Mouse (Mus musculus) kidney, adult 18-20 months (tissue): ENCODE measurements around the gene Rps10.
A peak's percentile ranks its signal among the peaks of the same experiment; 100 is the strongest.

Experiments
- DNase-seq: peaks from one replicate; pipeline ENCODE4 v3.0.0; 2021

Gene Rps10

DNA sequence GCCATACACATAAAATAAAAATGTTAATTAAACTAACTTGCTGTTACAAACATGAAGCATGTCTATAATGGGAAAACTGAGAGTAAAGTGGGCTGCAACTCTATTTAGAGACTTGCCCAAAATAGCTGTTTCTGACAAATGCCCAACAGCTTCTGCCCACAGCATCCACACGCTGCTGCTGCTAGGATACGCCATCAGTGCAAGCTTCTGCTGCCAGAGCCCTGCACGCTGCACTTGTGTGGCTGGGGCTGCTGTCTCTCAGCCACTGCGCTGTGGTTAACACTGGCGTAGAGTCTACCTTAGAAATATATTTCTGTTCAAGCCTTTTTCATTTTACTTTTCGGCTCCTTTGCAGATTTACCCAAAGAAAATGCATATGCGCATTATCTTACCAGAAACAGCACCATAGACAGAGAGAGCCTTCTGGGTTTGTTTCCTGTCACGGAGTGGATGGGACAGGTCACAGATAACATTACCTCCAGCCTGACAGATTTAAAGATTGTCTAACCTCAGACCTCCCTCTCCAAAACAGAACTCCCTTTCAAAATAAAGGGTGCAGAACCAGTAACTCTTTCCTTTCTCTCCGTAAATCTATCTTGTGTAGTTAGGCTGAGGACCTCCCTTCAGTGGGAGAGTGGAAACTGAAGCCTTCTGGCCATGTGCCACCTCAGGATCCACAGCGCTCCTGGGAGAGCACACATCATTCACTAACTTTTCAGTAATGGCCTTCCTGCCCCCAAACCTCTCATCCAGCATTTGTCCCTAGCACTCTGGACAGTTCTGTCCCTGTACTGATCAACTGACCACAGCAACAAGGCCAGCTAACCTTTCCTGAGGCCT lies 25.6 kb downstream of the Rps10 start:
- DNase-seq: no peak

DNA sequence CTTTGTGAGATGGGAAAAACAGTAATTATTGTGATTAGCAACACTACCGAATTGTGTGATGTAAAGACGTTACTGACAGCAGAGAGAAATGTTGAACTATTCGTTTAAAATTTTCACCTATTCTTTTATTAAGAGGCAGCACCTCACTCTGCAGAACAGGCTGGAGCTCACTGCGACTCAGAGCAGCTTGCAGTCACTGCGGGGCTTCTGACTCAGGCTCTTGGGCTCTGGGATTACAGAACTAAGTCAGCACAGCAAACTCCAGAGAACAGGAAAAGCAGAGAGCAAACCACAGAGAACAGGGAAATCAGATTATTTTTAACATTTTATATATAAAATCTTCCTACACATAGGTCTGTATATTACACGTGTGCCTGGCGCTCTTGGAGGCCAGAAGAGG lies 26.9 kb downstream of the Rps10 start:
- DNase-seq: no peak

DNA sequence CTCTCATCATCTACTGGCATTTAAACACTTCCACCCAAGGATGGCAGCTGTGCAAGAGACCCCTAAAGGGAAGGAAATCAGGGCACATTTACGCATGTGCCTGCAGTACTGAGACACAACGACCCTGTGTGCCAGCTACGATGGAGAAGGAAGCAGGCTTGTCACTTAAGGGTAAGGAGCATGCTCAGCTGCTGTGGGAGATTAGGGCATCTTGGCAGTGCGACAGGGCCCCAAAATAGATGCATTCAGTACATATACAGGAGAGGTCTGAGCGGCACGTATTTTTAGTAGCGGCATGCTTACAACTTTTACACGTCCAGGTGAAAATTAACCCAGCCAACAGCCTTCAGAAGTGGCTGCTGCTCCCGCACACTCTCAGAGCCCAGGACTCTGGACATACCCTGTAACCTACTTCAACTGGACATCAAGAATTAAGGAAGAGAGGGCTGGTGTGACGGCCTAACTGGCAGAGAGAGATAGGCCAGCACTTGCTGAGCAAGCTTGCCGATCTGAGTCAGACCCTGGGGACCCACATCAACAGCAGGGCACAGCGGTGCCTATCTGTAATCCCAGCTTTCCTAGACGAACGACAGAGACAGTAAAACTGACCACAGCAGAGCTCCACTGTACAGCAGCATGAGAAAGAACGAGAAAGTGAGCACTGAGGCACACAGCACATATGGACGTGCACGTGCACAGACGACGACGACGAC lies 32.8 kb downstream of the Rps10 start:
- DNase-seq: no peak

DNA sequence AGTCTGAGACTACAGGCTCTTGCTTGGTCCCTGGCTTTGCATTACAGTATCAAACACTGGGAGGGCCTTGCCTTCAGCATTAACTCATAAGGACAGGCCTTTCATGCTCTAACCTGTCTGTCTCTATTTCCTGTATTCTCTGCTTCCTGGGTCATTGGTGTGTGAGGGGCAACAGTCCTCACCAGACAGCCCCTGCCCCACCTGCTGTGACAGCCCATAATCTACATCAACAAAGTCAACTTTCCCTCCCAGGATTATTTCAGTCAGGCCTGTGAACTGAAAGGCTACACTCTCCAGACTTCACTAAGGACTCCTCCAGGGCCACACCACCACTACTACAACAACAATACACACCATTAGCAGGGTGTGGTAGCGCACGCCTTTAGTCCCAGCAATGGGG lies 33.4 kb downstream of the Rps10 start:
- DNase-seq: no peak

DNA sequence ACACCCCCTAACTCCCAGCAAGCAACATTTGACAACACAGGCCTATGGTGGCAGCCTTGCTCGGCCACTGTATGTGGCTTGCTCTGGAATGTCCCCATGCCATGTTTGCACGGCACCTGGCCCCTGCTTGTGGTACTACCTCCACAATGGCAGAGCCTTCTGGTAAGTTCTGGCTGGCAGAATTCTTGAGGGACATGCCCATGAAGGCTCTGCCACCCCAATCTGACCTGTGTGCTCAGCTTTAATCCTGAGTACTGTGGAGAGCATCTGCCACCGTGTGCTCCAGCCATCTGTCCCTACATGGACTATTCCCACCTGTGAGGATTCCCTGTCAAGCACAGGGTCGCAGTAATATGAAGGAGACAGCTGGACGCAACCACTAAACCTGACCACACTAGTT lies 35.6 kb downstream of the Rps10 start:
- DNase-seq: no peak

DNA sequence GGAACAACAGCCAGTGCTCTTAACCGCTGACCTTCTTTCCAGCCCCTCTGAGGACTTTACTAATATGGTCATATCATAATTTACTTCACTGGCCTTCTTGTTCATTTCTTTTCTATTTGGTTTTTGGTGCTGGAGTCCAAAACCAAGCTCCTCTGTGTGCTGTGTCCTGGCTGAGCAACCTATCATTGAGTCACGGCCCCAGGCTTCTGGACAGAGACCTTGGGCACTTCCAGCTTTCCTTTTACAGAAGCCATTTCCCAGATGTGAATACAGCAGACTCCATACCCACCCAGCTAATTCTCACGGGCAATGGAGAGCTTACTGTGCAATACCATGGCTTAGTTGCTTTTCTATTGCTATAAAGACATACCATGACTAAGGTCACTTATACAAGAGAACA lies 36.2 kb downstream of the Rps10 start:
- DNase-seq: no peak

DNA sequence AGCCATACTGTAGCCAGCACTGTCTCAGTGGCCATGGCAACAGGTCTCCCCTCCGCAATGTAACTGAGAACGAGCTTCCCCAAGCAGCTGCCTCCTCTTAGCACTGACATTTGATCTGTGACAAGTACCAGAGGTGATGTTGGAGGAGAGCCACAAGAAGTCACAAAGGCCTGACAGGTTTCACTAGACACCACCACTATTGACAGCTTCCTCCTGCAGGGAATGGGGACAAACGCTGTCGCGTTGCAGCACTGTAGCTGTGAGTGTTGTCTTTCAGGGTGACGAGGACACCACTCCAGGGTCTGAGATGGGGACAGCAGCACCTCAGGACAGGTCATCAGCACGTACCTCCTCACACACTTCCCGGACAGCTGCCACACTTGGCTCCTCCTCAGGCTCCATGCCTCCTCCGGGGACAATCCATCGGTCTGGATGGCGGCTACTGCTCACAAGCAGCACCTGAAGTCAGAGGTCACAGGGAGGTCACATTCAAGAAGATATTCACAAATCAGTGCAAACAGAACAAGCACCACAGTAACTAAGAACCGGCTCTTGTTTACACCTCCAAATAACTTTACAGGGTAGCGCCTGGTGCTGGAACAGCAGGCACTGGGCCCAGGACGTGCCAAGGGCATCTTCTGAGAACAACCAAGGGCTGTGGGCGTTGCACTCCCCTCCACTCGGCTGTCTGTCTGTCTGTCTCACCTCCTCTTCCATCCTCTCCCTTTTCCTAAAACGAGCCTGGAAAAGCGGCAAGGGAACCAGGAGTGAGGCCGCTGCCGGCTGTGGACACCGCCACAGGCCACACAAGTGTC lies 39.9 kb downstream of the Rps10 start:
- DNase-seq: no peak

DNA sequence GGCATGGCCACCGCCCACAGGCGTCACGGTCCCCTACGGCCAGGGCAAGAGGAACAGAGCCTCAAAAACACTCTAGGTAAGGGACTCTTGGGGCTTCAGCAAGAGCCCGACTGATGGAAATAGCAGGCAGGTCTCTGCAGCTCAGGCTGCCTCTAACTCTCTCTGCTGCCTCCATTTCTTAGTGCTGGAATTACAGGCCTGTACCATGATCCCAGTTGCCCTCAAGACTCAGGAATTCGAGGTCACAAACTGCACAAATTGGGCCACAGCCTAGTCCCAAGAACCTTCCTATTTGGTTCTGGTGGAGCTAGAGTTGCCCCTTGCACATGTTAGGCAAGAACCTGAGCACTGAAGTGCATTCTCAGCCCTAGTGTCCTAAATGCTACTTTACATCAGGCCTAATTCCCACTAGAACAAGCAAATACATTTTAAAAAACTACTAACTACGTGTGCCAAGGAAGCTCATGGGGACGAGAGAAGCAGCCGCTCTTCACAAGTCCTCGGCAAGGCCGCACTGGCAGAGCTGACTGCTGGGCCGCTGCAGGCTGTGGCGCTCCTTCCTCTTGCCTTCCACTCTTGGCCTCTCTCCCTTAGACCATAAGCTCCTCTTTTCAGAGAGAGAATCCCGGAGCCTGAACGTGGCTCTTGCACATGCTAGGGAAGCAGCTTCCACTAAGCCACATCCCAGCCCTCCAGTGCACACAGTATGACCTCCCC lies 40.7 kb downstream of the Rps10 start:
- no peak for DNase-seq

DNA sequence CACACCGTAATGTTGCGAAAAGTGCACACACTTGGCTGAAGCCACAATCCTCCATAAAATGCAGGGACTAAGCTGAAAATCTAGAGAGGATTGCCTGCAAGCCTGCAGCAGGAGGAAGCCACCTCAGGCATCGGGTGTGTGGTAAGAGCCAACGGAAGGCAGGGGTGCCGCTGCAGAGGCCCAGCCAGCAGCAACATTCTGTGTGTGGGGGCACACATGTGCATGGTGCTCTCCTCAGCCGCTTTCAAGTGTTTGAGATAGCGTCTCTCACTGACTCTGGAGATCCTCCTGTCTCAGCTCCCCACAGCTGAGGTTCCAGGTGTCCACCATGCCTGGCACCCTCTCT lies 43.9 kb downstream of the Rps10 start:
- no peak for DNase-seq

DNA sequence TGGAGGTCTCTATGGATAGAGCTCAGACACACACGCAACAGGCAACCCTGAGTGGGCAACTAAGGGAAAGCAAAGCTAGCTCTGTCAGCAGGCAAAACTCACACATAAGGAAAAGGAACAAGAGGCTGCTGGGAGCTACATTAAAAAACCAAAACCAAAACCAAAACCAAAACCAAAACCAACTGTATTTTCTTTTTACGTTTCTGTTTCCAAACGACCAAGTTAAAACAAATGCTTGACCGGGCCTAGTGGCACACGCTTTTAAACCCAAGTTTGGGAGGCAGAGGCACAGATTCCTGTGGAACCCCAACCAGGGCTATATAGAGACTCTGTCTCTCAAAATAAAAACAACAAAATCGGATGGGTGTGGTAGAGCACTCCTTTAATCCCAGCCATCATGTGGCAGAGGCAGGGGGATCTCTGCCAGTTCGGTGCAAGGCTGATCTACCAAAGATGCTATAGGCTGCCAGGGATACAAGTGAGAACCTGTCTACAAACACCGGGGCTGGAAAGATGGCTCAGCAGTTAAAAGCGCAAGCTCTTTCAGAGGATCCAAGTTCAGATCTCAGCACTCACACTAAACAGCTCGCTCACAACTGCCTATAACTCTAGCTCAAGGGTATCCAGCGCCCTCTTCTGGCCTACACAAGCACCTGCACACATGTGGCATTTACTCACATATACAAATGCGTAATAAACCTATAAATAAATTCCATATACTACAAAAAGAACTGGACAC lies 44.5 kb downstream of the Rps10 start:
- no peak for DNase-seq

DNA sequence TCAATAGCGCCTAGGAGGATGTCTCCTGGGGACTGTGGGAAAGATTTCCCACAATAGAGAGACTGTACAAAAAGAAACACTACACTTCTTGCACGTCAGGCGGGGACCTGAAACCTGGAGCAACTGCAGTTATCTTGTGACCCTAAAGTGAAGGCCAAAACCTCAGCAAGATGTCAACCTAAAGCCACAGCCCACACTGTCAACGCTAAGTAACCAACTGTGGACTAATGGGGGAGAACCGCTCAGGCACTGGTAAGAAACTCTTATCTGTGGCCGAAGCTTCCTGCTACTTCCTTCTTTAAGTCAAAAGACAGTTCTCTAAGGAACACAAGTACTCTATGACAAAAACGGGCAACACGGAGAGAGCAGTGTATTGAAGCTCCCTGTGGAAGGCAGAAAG lies 48.2 kb downstream of the Rps10 start:
- no peak for DNase-seq

DNA sequence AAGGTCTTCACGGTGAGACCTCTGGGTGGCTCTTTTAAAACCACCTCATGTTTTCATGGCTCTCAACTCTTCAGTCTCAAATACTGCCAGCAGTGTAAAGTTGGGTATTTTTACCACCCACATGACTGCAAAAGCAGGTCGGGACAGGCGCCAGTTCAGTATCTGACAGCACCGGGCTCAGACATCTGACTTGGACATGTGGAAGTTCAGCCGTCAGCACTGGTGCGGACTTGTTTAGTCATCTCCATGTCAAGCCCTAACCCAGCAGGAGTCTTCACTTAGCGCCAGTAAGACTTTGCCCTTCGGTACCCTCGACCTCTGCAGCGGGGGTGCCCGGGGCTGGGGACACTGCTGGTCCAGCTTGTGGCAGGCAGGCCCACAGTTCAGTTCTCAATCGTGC lies 49.2 kb downstream of the Rps10 start:
- DNase-seq: peak; percentile 48

DNA sequence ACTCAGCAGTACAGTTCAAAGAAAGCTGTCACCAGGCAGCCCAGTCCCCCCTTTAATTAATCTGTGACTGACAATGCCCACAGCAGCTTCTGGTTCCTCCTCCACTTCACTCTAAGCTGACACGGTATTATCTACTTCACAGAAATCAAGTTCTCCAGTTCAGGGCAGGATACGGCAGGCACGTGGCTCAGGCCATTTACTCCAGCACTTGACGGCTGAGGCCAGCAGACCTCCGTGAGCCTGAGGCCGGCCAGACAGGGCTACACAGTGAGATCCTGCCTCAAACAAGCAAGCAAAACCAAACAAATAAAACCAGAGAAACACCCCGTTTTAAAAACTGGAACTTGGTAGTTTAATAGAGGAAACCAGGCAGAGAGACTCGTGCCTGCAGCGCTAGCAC lies 49.8 kb downstream of the Rps10 start:
- DNase-seq: no peak

DNA sequence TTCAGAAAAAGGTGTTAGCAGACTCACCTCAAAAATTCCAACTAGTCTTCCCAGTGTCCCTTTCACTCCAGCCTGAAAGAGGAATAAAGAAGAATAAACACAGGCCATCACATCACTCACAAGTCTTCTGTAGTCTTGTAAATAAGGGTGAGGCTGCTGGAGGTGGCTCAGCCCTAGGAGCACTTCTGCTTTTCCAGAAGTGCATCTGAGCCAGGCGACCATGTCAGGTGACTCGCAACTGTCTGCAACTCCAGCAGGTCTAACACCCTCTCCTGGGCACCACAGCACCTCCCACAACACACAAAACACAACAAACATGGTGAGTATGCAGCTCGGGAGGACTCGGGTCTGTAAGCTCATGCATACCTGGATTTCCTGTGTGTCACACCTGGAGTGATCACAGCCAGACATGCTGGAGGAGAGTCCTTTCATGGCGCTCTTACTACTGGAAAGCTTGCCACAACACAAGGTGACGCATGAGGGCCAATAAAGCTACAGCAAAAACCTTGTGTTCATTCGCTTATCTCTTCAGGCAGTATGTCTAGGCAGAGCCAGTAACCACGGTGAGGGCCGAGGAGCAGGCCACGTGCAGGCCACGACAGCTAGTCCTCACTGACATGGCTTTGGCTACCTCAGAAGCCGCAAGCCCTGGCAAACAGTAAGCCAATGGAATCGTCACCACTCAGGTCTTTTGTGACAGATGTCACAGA lies 53.1 kb downstream of the Rps10 start:
- DNase-seq: no peak
